Mouse (Mus musculus) liver, adult 2 months (tissue): ENCODE data around the gene Fam32a. TPM values are rescaled to one million over a fixed set of nuclear protein-coding genes. Genes with fewer than 3 reads are reported as not detected.

ENCODE experiments used
- DNase-seq: peaks from one replicate; pipeline ENCODE4 v3.0.0-alpha.2; 2011; ENCODE audit warnings: low read depth, low spot score; ENCODE audit errors: extremely low read depth
- H3K27ac ChIP-seq: fragments of 200-500 bp; replicated peaks from 2 replicates; pipeline ENCODE4 v1.5.1; 2012; ENCODE audit warnings: low read depth, mild to moderate bottlenecking, control low read depth, inconsistent platforms, low read length; ENCODE audit not compliant: insufficient read depth
- H3K27me3 ChIP-seq: fragments of 200-500 bp; 2 replicates; pipeline ENCODE4 v1.6.1; 2012; ENCODE audit warnings: mild to moderate bottlenecking, moderate library complexity, low read length, inconsistent platforms; ENCODE audit not compliant: control insufficient read depth, insufficient read depth
- H3K36me3 ChIP-seq: fragments of 200-500 bp; 2 replicates; pipeline ENCODE4 v1.6.1; 2012; ENCODE audit warnings: low read length, inconsistent platforms; ENCODE audit not compliant: control insufficient read depth, insufficient read depth
- H3K4me1 ChIP-seq: fragments of 200-500 bp; 2 replicates; pipeline ENCODE4 v1.6.1; 2011; ENCODE audit warnings: low read length; ENCODE audit not compliant: control insufficient read depth, insufficient read depth
- H3K4me3 ChIP-seq: fragments of 200-500 bp; 2 replicates; pipeline ENCODE4 v1.5.1; 2011; ENCODE audit warnings: low read depth, mild to moderate bottlenecking, control low read depth, low read length, moderate library complexity; ENCODE audit not compliant: insufficient read depth
- H3K79me2 ChIP-seq: fragments of 200-500 bp; 2 replicates; pipeline ENCODE4 v1.6.1; 2012; ENCODE audit warnings: inconsistent platforms, mild to moderate bottlenecking, low read length, moderate library complexity; ENCODE audit not compliant: control insufficient read depth, insufficient read depth
- H3K9ac ChIP-seq: fragments of 200-500 bp; 2 replicates; pipeline ENCODE4 v1.6.1; 2012; ENCODE audit warnings: low read depth, mild to moderate bottlenecking, control low read depth, inconsistent platforms, low read length
- CTCF ChIP-seq: fragments of 200-500 bp; IDR thresholded peaks from 2 replicates; pipeline ENCODE4 v1.5.1; 2011; ENCODE audit warnings: low read depth, low read length, control low read depth
- POLR2A ChIP-seq: fragments of 200-500 bp; IDR thresholded peaks from 2 replicates; pipeline ENCODE4 v1.6.1; 2011; ENCODE audit warnings: low read length, control low read depth; ENCODE audit not compliant: insufficient read depth; ENCODE audit errors: extremely low read depth
- WGBS: fragments of 180-500 bp; shearing (Covaris S2); methylation state at CpG from one replicate; pipeline ENCODE4 v1.1.7; 2018; 5-methylcytosine and 5-hydroxymethylcytosine counted together
- polyA plus RNA-seq: library from polyadenylated mRNA; depleted of rRNA; stranded (reverse); fragments of >200 nt; gene quantifications from 2 replicates; pipeline ENCODE4 v1.2.3, GENCODE M21; 2012
- total RNA-seq: library from RNA; depleted of rRNA; stranded (reverse); fragments of >200 nt; gene quantifications from 2 replicates; pipeline ENCODE4 v1.2.3, GENCODE M21; 2014

Gene Fam32a
- total and polyA plus RNA-seq, 2 experiments = 18.8 to 28.6 TPM

DNA sequence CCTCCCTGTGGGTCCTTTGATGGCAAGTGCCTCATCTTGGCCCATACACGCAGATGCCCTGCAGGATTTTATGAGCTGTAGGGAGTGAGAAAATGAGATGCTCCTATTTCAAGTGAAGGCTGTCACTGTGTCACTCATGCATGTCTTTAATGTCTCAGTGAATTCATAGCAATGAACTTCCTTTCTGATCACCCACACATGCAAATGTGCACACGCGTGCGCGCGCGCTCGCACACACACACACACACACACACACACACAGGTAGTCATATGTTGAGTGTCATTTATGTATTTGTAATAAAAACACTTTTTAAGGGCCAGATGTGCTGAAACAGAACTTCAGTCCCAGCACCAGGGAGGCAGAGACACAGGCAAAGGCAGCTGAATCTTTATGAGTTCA, 47.6 kb downstream of the Fam32a start:
- WGBS = 100% methylated on average over 8 of the region's 8 CpGs
- no peak overlapping the region for H3K27ac ChIP-seq
- no peak for TF ChIP-seq POLR2A
- TF ChIP-seq CTCF = no peak

GRCm38 (mm10) chr8:72268356-72268755, 48.8 kb downstream of the Fam32a start:
- TF ChIP-seq CTCF = no peak
- no peak for TF ChIP-seq POLR2A
- H3K4me3 ChIP-seq = no peak overlapping the region
- H3K4me1 ChIP-seq = peaks cover 2% of the 10 kb centered on the region
- H3K36me3 ChIP-seq = no peaks in the 10 kb centered on the region
- no peaks in the 10 kb centered on the region for H3K79me2 ChIP-seq
- H3K9ac ChIP-seq = no peak overlapping the region
- H3K27ac ChIP-seq = peak overlapping the region; percentile 57
- H3K27me3 ChIP-seq = no peaks in the 10 kb centered on the region
- DNase-seq = peak; percentile 10
- 73% methylated on average over 15 of the region's 15 CpGs for WGBS

More for the DNA sequence above, 47.6 kb downstream of the Fam32a start:
- H3K27me3 ChIP-seq = no peaks in the 10 kb centered on the region
- no peak for DNase-seq
- H3K4me1 ChIP-seq = peaks cover 2% of the 10 kb centered on the region
- H3K36me3 ChIP-seq = no peaks in the 10 kb centered on the region
- H3K9ac ChIP-seq = no peak overlapping the region
- H3K79me2 ChIP-seq = no peaks in the 10 kb centered on the region
- H3K4me3 ChIP-seq = no peak overlapping the region

DNA sequence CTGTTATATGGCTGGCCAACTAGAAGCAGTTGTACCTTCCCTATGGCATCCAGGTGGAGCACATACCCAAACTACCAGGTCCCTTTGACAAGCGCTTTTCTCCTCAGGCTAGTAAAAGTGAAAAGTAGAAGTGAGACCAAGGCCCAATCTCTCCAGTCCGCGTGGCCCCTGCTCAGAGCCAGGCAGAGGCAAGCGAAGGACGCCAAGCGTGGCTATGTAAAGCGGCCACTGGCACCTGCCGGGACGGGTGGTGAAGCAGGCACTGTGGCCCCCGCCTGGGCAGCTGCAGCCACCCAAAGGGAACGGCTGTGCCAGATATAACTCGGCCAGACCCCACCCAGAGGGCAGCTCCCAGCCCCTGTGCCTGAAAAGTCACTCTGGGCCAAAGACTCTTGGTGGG, 51.1 kb downstream of the Fam32a start:
- no peak overlapping the region for H3K9ac ChIP-seq
- no peaks in the 10 kb centered on the region for H3K79me2 ChIP-seq
- no peak for TF ChIP-seq CTCF
- no peak for TF ChIP-seq POLR2A
- no peak overlapping the region for H3K27ac ChIP-seq
- H3K4me1 ChIP-seq = no peaks in the 10 kb centered on the region; the same call in 1 of the 2 replicates
- H3K27me3 ChIP-seq = no peaks in the 10 kb centered on the region
- H3K4me3 ChIP-seq = no peak overlapping the region
- 93% methylated on average over 12 of the region's 12 CpGs for WGBS
- DNase-seq = no peak
- H3K36me3 ChIP-seq = no peaks in the 10 kb centered on the region

- TF ChIP-seq CTCF = no peak
- TF ChIP-seq POLR2A = no peak
- Histone ChIP-seq H3K9ac (no peak overlapping the region), H3K79me2 (no peaks in the 10 kb centered on the region), H3K4me1 (no peaks in the 10 kb centered on the region; the same call in 1 of the 2 replicates), H3K27me3 (no peaks in the 10 kb centered on the region), H3K4me3 (no peak overlapping the region), H3K27ac (no peak overlapping the region), H3K36me3 (no peaks in the 10 kb centered on the region)
- WGBS = 89% methylated on average over 11 of the region's 11 CpGs
- DNase-seq = no peak
Observed at GRCm38 (mm10) chr8:72271051-72271660, 51.6 kb downstream of the Fam32a start.

- 79% methylated on average over 3 of the region's 3 CpGs for WGBS
- no peaks in the 10 kb centered on the region for H3K27me3 ChIP-seq
- no peaks in the 10 kb centered on the region for H3K79me2 ChIP-seq
- H3K36me3 ChIP-seq = no peaks in the 10 kb centered on the region
- no peak overlapping the region for H3K4me3 ChIP-seq
- no peaks in the 10 kb centered on the region; the same call in 1 of the 2 replicates for H3K4me1 ChIP-seq
- no peak for TF ChIP-seq CTCF
- no peak for TF ChIP-seq POLR2A
- H3K27ac ChIP-seq = no peak overlapping the region
- no peak overlapping the region for H3K9ac ChIP-seq
- DNase-seq = no peak
Observed at GRCm38 (mm10) chr8:72271691-72272090, 52.2 kb downstream of the Fam32a start.

DNA sequence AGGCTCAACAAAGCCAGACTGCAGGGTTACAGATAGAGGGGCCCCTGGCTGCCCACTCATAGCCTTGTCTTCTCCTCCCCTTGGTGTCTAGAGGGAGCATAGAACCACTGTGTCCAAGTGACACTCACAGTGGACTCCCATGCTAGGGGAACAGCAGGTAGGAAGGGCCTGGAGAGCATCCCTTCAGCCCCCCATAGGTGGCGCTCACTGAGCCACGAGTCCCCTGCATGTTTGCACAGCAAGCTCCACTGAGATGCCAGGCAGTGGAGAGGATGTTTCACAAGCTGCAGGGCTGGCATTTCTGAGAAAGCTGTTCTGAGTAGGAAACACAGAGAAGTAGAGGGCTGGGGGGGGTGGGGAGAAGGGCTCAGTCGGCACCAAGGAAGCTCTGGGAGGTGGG, 52.8 kb downstream of the Fam32a start:
- Histone ChIP-seq H3K79me2 (no peaks in the 10 kb centered on the region), H3K36me3 (no peaks in the 10 kb centered on the region), H3K4me3 (no peak overlapping the region), H3K27ac (no peak overlapping the region), H3K27me3 (no peaks in the 10 kb centered on the region), H3K4me1 (no peaks in the 10 kb centered on the region; the same call in 1 of the 2 replicates), H3K9ac (no peak overlapping the region)
- peak; percentile 25 for DNase-seq
- TF ChIP-seq POLR2A (no peak), CTCF (peak; percentile 81)
- WGBS = 38% methylated on average over 3 of the region's 3 CpGs
